Mouse (Mus musculus): ENCODE data around the gene Adap2.

- TF ChIP-seq POLR2A (IDR thresholded peaks at IDR 0.05; ENCODE audit: low read depth, low read length) = no peak
- no peak for TF ChIP-seq CTCF (IDR thresholded peaks at IDR 0.05; ENCODE audit: borderline replicate concordance, insufficient read depth, low read length)
Measured at GRCm38 (mm10) chr11:80196351-80196750, 42.4 kb downstream of the Adap2 start.
